Mouse (Mus musculus) heart, adult 10 weeks (tissue): ENCODE data around the gene F11. TPM values are rescaled to one million over a fixed set of nuclear protein-coding genes. Genes with fewer than 3 reads are reported as not detected.

Source experiments
- polyA plus RNA-seq: library from polyadenylated mRNA; stranded (reverse); fragments of 350-450 nt; fragmentation: Illumina TruSeq; extraction: RNeasy Lipid Tissue Mini Kit (QIAGEN cat#74804); gene quantifications from one replicate; pipeline ENCODE4 v1.2.3, GENCODE M21; 2014; ENCODE audit warnings: low read depth, low replicate concordance

F11 gene
- polyA plus RNA-seq: not detected

GRCm38 (mm10) chr8:45261920-45262319 is at the start of gene F11:
Gene F11 (minus strand): TSS chr8:45262031.

GRCm38 (mm10) chr8:45308366-45308765 is 46.5 kb upstream of the F11 start, which contains the start of gene Gm45753:
Gene Gm45753 (minus strand): TSS chr8:45308466.

GRCm38 (mm10) chr8:45294687-45295086 is 32.9 kb upstream of the F11 start, which contains the start of gene Klkb1:
Gene Klkb1 (minus strand): TSS chr8:45294859.

Other genes starting within 250 kb of the F11 start
- gene Mtnr1a, start 192.9 kb downstream of the F11 start, polyA plus RNA-seq: not detected
- not detected for gene Klkb1, start 32.8 kb upstream of the F11 start, polyA plus RNA-seq
- gene Gm45753, start 46.4 kb upstream of the F11 start, polyA plus RNA-seq: not detected
- 3.0 TPM for gene Cyp4v3, start 71.2 kb upstream of the F11 start, polyA plus RNA-seq
- gene Fam149a, start 120.3 kb upstream of the F11 start, polyA plus RNA-seq: 3.4 TPM
- gene Tlr3, start 149.0 kb upstream of the F11 start, polyA plus RNA-seq: 7.8 TPM
- 303 TPM for gene Sorbs2, start 245.8 kb upstream of the F11 start, polyA plus RNA-seq